Mouse (Mus musculus) erythroblast, embryonic 14.5 days (primary cell): Measurements from ENCODE around the gene Ubr3.

Source experiments
- GATA1 ChIP-seq: IDR thresholded peaks from 2 replicates; pipeline ENCODE4 v1.6.1; 2012; ENCODE audit warnings: low read length, inconsistent platforms, mixed read lengths
- TAL1 ChIP-seq: IDR thresholded peaks from 3 replicates; pipeline ENCODE4 v1.6.1; 2012; ENCODE audit warnings: low read length, inconsistent platforms, mixed read lengths

DNA sequence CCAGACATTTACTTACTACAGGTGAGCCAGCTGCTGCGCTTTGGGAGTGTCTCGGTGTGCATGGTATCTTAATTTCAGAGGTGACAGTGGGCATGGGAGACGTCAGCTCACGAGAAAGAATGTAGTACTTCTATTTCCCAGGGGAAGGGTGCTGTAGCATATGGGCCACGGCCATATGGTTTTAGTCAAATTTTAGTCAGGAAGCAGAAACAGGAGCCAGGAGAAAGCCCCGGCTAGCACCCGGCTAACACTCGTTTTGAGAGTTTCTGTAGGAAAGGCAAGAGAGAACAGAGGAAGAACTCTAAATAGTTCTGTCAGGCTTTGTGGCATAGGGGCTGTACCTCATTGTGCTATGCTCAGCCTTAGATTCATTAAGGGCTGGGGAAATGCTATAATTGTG is 55.8 kb downstream of the Ubr3 start:
- TF ChIP-seq GATA1, result no peak
- no peak for TF ChIP-seq TAL1
